8 mouse cellular contexts compared by ENCODE assay signal in the genomic region with DNA sequence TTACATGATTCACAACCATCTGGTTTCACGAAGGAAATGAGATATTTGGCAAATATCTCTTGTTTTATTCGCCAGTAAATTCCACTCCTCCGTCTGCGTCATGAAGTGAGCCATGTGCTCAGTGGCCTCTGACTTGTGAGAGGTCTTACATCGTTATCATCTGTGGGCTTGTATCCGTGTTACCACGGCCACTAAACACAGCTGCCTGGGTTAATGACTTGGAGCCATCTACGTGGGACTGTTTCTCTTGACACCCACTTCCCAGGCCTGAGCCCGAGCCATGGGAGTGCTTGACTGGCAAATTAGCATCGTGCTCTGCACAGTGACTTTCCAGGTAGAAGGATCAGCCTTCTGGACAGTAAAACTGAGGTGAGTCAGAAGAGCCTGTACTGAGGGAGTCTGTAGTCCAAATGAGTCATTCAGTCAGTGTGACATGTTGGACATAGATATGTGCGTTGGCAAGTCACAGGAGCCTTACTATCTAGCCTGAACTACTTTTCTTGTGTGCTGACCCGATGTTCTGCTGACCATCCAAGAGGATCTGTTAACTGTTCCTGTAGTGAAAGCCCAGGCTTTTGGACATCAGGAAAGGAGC.
DNase-seq lines count a peak whose midpoint lies in the region.

No protein-coding gene starts in this region.

- DNase-seq in adrenal gland, postnatal 14 days: peak; percentile 13
- no peak for DNase-seq in adrenal gland, adult 8-10 months
- DNase-seq in urinary bladder, adult 18-20 months (ENCODE audit: low spot score in 2 of 2): peak; percentile 53 to 55
- DNase-seq in urinary bladder, postnatal 4 days (ENCODE audit: low spot score in 2 of 2): no peak
- peak; percentile 11 to 16 for DNase-seq in kidney, adult 8-10 months
- DNase-seq in urinary bladder, postnatal 25 days (ENCODE audit: low spot score): peak; percentile 46
- no peak for DNase-seq in yolk sac, embryonic 10.5 days (ENCODE audit: low spot score)
- DNase-seq in spleen, postnatal 10 days (ENCODE audit: low spot score in 2 of 2): no peak

Comparison
In these comparisons a context has a peak if more than half of its experiments do, and no peak if none do; other contexts are left out.
1. DNase-seq: peak in adrenal gland, postnatal 14 days (single experiment), urinary bladder, adult 18-20 months (2 of 2), kidney, adult 8-10 months (2 of 2) and urinary bladder, postnatal 25 days (single experiment); none in adrenal gland, adult 8-10 months (single experiment), urinary bladder, postnatal 4 days (0 of 2), yolk sac, embryonic 10.5 days (single experiment) and spleen, postnatal 10 days (0 of 2).